Mouse (Mus musculus): ENCODE measurements around the gene AU022751.
"Not testable (repeated sequence)": the region's sequence is repeated elsewhere in the genome, so short reads cannot be mapped to it uniquely, and the experiment has no call there.

- not testable (repeated sequence) for TF ChIP-seq CTCF (IDR thresholded peaks at IDR 0.05; ENCODE audit: low read depth, low read length); POLR2A (IDR thresholded peaks at IDR 0.05; ENCODE audit: extremely low read depth, insufficient read depth, low read length)
These were observed 35.9 kb downstream of the AU022751 start, which contains the start of gene Nudt11 for GRCm38 (mm10) chrX:6047066-6047935.

All from liver, adult 2 months (tissue).